Mouse (Mus musculus): ENCODE results near the gene Twist2. TPM values are rescaled to one million over a fixed set of nuclear protein-coding genes. Genes with fewer than 3 reads are reported as not detected.
A peak's percentile ranks its signal among the peaks of the same experiment; 100 is the strongest.

Twist2 gene
- polyA plus RNA-seq (2012; ENCODE audit: insufficient read depth, insufficient read length, missing spikeins) = 0.42 TPM in 1 of 2 replicates, not detected in the other

GRCm38 (mm10) chr1:91800967-91801843, at the start of gene Twist2:
Gene Twist2, plus strand, starts transcription at chr1:91801461.
- H3K4me3 ChIP-seq (ENCODE audit: insufficient read depth, low read length) = 0 out of 2 replicates have a peak within 1 kb of the TSS, but pooled peaks have one; percentile 2
- H3K27ac ChIP-seq (ENCODE audit: insufficient read depth, low read depth, low read length) = no peak within 1 kb of the TSS
- TF ChIP-seq CTCF (IDR thresholded peaks at IDR 0.05; ENCODE audit: low read depth, low read length) (no peak), POLR2A (IDR thresholded peaks at IDR 0.05; ENCODE audit: borderline replicate concordance, low read depth, low read length) (no peak)
- no peaks in the 10 kb centered on the region for H3K4me1 ChIP-seq (ENCODE audit: control insufficient read depth, insufficient read depth, low read length)

GRCm38 (mm10) chr1:91752931-91753330, 48.3 kb upstream of the Twist2 start:
- no peak overlapping the region for H3K4me3 ChIP-seq (ENCODE audit: insufficient read depth, low read length)
- H3K4me1 ChIP-seq (ENCODE audit: control insufficient read depth, insufficient read depth, low read length) = no peaks in the 10 kb centered on the region
- no peak for TF ChIP-seq POLR2A (IDR thresholded peaks at IDR 0.05; ENCODE audit: borderline replicate concordance, low read depth, low read length)
- TF ChIP-seq CTCF (IDR thresholded peaks at IDR 0.05; ENCODE audit: low read depth, low read length) = no peak
- no peak overlapping the region for H3K27ac ChIP-seq (ENCODE audit: insufficient read depth, low read depth, low read length)

- Histone ChIP-seq H3K4me1 (ENCODE audit: control insufficient read depth, insufficient read depth, low read length) (peaks cover 9% of the 10 kb centered on the region), H3K4me3 (ENCODE audit: insufficient read depth, low read length) (no peak overlapping the region), H3K27ac (ENCODE audit: insufficient read depth, low read depth, low read length) (no peak overlapping the region)
- TF ChIP-seq POLR2A (IDR thresholded peaks at IDR 0.05; ENCODE audit: borderline replicate concordance, low read depth, low read length) = no peak
- peak; percentile 89 for TF ChIP-seq CTCF (IDR thresholded peaks at IDR 0.05; ENCODE audit: low read depth, low read length)
Observed at GRCm38 (mm10) chr1:91755102-91755501, 46.2 kb upstream of the Twist2 start.

GRCm38 (mm10) chr1:91757292-91757691, 44.0 kb upstream of the Twist2 start:
- H3K4me1 ChIP-seq (ENCODE audit: control insufficient read depth, insufficient read depth, low read length) = peaks cover 9% of the 10 kb centered on the region
- no peak overlapping the region for H3K27ac ChIP-seq (ENCODE audit: insufficient read depth, low read depth, low read length)
- peak overlapping the region; percentile 50 for H3K4me3 ChIP-seq (ENCODE audit: insufficient read depth, low read length)
- no peak for TF ChIP-seq POLR2A (IDR thresholded peaks at IDR 0.05; ENCODE audit: borderline replicate concordance, low read depth, low read length)

- Histone ChIP-seq H3K4me3 (ENCODE audit: insufficient read depth, low read length) (no peak overlapping the region), H3K4me1 (ENCODE audit: control insufficient read depth, insufficient read depth, low read length) (peaks cover 9% of the 10 kb centered on the region), H3K27ac (ENCODE audit: insufficient read depth, low read depth, low read length) (no peak overlapping the region)
- TF ChIP-seq CTCF (IDR thresholded peaks at IDR 0.05; ENCODE audit: low read depth, low read length) (no peak), POLR2A (IDR thresholded peaks at IDR 0.05; ENCODE audit: borderline replicate concordance, low read depth, low read length) (no peak)
Observed at GRCm38 (mm10) chr1:91758143-91758542, 43.1 kb upstream of the Twist2 start.

GRCm38 (mm10) chr1:91758600-91759515, 42.4 kb upstream of the Twist2 start:
- TF ChIP-seq POLR2A (IDR thresholded peaks at IDR 0.05; ENCODE audit: borderline replicate concordance, low read depth, low read length) = no peak
- no peak for TF ChIP-seq CTCF (IDR thresholded peaks at IDR 0.05; ENCODE audit: low read depth, low read length)
- H3K4me1 ChIP-seq (ENCODE audit: control insufficient read depth, insufficient read depth, low read length) = peaks cover 9% of the 10 kb centered on the region
- H3K4me3 ChIP-seq (ENCODE audit: insufficient read depth, low read length) = no peak overlapping the region
- H3K27ac ChIP-seq (ENCODE audit: insufficient read depth, low read depth, low read length) = peak overlapping the region; percentile 52; the same call in 1 of the 2 replicates

- Histone ChIP-seq H3K4me3 (ENCODE audit: insufficient read depth, low read length) (no peak overlapping the region), H3K4me1 (ENCODE audit: control insufficient read depth, insufficient read depth, low read length) (peaks cover 9% of the 10 kb centered on the region), H3K27ac (ENCODE audit: insufficient read depth, low read depth, low read length) (no peak overlapping the region)
- no peak for TF ChIP-seq CTCF (IDR thresholded peaks at IDR 0.05; ENCODE audit: low read depth, low read length)
- no peak for TF ChIP-seq POLR2A (IDR thresholded peaks at IDR 0.05; ENCODE audit: borderline replicate concordance, low read depth, low read length)
Observed at GRCm38 (mm10) chr1:91760140-91760986, 40.9 kb upstream of the Twist2 start.

- H3K4me3 ChIP-seq (ENCODE audit: insufficient read depth, low read length) = no peak overlapping the region
- no peak overlapping the region for H3K27ac ChIP-seq (ENCODE audit: insufficient read depth, low read depth, low read length)
- peaks cover 9% of the 10 kb centered on the region for H3K4me1 ChIP-seq (ENCODE audit: control insufficient read depth, insufficient read depth, low read length)
- TF ChIP-seq CTCF (IDR thresholded peaks at IDR 0.05; ENCODE audit: low read depth, low read length) (no peak), POLR2A (IDR thresholded peaks at IDR 0.05; ENCODE audit: borderline replicate concordance, low read depth, low read length) (no peak)
Observed at GRCm38 (mm10) chr1:91762528-91763091, 38.7 kb upstream of the Twist2 start.

- no peaks in the 10 kb centered on the region for H3K4me1 ChIP-seq (ENCODE audit: control insufficient read depth, insufficient read depth, low read length)
- no peak for TF ChIP-seq POLR2A (IDR thresholded peaks at IDR 0.05; ENCODE audit: borderline replicate concordance, low read depth, low read length)
- H3K4me3 ChIP-seq (ENCODE audit: insufficient read depth, low read length) = no peak overlapping the region
- H3K27ac ChIP-seq (ENCODE audit: insufficient read depth, low read depth, low read length) = no peak overlapping the region
Observed at GRCm38 (mm10) chr1:91770221-91770624, 31.0 kb upstream of the Twist2 start.

All from bone marrow macrophage, adult 2 months (primary cell).